Mouse (Mus musculus) thymus, postnatal 14 days (tissue): Measurements from ENCODE around the gene Gas2l1.
"Not testable (repeated sequence)": the region's sequence is repeated elsewhere in the genome, so short reads cannot be mapped to it uniquely, and the experiment has no call there.

Source experiments
- DNase-seq: peaks from one replicate; pipeline ENCODE4 v3.0.0; 2021

The Gas2l1 gene

GRCm38 (mm10) chr11:5065056-5065821, at the start of gene Gas2l1:
Gene Gas2l1, minus strand, starts transcription at chr11:5065327.
- DNase-seq, result peak; percentile 59

DNA sequence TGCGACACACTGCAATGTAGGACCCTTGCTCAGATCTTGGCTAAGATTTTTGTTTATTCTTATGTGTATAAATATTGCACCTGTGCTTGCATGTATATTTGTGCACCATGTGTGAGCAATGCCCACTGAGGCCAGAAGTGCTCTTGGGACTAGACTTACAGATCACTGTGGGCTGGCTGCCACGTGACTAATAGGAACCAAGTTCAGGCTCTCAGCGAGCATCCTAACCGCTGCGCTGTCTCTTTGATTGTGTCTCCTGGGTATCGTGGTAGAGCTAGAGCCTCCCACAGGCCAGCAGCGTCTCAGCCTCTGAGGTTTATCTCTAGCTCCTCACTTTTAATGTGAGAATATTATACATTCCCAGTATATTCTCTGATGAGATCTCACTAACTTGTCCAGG, 48.5 kb upstream of the Gas2l1 start:
- DNase-seq, result no peak

DNA sequence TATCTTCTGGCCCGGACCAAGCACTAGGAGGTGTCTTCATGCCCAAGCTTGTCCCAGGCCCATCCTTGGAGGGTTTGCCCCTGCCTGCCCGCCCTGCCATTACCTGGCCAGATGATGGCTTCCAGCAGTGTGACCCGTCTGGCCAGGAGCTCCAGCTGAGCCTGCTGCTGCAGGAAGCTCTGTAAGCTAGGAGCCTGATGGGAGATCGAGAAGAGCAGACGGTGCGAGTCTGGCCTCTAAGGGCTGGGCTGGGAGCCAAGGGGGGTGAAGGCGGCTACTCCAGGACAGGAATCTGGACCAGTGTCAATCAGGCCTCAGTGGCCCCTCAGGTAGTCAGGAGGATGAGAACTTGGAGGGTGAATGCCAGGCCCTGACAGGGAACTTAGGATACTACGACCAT, 44.3 kb upstream of the Gas2l1 start:
- DNase-seq, result no peak

DNA sequence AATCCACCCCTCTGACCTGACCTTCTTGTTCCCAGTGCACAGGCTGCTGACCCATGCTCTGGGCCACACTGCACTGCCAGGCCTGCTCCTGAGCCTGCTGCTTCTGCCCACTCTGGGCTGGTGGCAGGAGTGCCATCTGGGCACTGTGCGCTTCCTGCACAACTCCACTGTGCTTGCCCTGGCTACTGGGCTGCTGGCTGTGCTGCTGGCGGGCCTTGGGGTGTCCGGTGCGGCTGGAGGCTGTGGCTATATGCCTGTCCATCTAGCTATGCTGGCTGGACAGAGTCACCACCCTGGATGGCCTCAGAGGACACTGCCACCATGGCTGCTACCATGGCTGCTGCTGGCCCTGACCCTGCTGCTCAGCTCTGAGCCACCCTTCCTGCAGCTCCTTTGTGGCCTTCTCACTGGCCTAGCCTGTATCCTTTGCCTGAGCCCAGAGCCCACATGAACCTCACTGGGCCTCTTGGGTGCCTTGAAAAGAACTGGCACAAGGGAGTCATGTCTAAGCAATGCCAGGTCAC, 38.9 kb upstream of the Gas2l1 start:
- no peak for DNase-seq

DNA sequence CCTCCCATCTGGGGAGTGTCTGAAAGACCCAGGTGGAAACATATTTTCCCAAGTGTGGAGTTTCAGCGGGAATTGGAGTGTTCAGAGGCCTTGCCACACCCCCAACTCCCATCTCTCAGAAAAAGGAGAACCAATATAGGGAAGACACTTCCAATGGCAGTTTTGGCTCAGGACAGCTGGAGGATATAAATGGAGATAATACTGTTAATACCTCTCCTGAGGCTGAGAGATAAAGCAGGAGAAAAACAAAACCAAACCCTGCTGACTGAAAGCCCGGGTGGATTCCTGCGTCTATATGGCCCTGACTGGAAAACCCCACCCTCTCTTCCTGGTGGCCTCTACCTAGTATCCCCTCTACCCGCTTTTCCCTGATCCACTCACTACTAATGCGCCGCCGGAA, 37.3 kb upstream of the Gas2l1 start:
- DNase-seq, result no peak

GRCm38 (mm10) chr11:5101641-5102040, 36.5 kb upstream of the Gas2l1 start:
- DNase-seq, result no peak

- no peak for DNase-seq
Observed at GRCm38 (mm10) chr11:5100801-5101200, 35.7 kb upstream of the Gas2l1 start.

DNA sequence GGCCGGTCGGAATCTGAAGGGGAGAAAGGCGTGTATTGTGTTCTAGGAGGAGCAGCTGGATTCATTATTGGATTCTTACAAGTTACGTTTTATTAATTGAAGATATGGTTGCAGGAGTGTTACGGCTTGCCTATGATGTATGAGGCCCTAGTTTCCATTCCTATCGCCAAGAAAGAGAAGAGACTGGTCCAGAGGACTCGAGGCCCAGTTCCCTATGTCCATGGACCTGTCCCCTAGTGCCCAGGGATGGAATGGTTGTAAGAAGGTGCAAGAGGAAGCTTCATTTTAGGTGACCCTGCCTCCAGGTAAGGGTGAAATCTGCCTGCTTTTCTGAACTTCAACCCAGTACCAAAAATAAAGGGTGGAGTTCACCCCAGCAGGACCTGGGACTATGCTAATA, 35.2 kb upstream of the Gas2l1 start:
- no peak for DNase-seq

- peak; percentile 80 for DNase-seq
Observed at GRCm38 (mm10) chr11:5099576-5100183, 34.6 kb upstream of the Gas2l1 start.

GRCm38 (mm10) chr11:5098736-5099542, 33.8 kb upstream of the Gas2l1 start, which contains the start of the genes Rhbdd3 and Ewsr1:
Gene Rhbdd3, plus strand, starts transcription at chr11:5098926.
Gene Ewsr1, minus strand, starts transcription at chr11:5099266.
- peak; percentile 98 for DNase-seq

DNA sequence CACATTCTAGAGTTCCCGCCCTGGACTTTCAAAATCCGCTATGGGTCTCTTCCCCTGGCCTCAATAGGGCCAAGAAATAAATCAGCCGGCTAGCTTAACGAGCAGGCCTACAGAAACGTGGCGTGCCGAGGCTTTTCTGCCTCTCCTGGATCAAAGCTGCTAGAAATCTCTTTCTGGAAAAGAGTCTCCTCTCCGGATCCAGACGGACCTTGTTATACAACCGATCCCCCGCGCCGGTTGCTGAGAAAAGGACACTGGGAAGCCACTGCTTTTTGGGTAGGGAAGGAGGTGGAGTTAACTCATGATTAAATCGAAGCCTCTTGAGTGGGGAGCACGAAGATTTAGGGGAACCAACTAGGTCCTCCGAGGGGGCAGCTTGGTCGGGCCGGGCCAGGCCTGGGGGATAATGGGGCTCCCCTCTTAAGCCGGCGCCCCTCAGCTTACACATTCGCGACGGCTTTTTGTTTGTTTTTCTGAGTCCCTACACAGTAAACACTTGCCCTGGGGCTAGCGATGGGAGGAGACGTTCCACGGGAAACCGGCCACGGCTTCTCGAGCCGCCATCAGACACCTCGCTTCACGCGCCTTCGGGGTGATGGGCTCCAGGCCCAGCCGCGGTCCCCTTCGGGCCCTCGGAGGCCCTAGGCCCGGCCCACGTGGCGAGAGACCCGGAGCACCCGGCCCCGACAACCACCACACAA, 33.1 kb upstream of the Gas2l1 start:
- DNase-seq, result peak; percentile 38

DNA sequence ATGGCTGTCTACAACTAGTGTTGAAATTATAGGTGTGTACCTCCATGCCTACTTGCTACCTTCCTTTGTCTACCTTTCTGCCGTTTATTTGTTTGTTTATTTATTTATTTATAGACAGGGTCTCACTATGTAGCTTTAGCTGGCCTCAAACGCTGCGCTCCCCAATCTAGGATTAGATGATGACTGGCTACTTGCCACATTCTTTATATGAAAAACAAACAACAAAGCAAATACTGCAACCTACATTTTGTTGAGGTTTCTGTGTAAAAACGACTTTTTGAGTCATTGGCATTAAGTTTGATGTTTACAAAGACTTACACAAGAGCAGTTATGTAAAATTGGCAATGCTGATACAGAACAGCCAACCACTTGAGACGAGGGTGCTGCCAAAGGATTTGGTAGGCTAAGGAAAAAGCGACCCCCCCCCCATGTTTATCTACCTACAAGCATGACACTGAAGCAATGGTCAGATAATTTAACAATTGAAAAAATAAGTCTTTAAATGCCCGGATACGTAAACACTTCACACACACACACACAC, 31.4 kb upstream of the Gas2l1 start:
- DNase-seq, result no peak

DNA sequence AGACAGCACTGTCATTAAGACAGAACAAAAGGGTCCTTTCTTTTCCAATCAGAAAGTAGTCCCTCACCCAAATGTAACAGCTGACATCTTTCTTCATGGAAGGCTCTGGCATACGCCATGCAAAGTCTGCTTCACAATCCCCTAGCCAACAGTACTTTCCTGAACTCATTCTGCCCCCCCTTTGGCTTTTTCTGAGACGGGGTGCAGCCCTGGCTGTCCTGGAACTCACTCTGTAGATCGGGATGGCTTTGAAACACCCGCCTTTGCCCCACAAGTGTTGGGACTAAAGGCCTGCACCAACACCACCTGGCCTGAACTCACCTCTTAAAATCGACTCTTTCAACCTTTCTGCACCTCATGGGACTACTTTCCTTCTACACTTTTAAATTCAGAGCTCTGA, 30.8 kb upstream of the Gas2l1 start:
- no peak for DNase-seq

DNA sequence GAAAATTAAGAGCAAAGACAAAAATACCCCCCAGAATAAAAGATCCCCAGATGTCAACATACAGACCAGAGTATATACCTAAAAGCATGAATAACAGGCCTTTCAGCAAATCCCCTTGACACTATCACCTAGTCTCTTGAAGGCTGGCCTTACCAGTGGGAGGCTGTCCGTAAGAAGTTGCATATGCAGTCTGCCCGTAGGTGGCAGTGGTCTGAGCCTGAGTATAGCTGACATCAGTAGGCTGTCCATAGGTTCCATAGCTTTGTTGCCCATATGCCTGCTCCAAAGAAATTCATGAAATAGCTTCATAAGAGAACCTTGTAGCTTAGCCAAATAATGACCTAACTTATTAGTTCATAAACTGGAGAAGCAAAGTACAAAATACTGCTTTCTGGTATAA, 26.6 kb upstream of the Gas2l1 start:
- no peak for DNase-seq

GRCm38 (mm10) chr11:5089147-5089546, 24.0 kb upstream of the Gas2l1 start:
- no peak for DNase-seq

- DNase-seq, result not testable (repeated sequence)
Observed at GRCm38 (mm10) chr11:5076843-5077242, 11.7 kb upstream of the Gas2l1 start.

DNA sequence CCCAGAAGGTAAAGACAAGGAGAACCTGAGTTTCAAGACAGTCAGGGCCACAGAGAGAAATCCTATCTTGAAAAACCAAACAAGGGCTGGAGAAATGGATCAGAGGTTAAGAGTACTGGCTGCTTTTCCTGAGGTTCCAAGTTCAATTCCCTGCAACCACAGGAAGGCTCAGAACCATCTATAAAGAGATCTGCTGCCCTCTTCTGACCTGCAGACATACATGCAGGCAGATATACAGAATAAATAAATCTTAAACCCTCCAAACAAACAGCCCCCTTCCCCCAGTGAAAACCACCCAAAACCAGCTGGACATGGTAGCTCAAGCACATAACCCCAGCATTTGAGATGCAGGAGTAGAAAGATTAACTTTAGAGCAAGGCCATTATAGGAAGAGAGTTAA, 10.6 kb upstream of the Gas2l1 start:
- DNase-seq, result no peak

DNA sequence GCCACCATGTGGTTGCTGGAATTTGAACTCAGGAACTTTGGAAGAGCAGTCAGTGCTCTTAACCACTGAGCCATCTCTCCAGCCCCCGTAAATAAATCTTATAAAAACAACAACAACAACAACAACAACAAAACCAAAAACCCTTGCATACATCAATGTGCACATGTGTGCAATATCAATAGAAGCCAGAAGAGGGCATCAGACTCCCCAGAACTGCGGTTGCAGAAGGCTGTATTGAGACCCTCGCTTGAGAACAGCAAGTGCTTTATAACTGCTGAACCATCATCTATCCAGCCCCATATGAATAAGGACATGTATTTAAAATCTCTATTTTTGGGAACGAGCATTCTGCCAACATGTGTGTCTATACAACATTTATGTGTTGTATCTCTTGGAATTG, 9.8 kb upstream of the Gas2l1 start:
- DNase-seq, result peak; percentile 55

DNA sequence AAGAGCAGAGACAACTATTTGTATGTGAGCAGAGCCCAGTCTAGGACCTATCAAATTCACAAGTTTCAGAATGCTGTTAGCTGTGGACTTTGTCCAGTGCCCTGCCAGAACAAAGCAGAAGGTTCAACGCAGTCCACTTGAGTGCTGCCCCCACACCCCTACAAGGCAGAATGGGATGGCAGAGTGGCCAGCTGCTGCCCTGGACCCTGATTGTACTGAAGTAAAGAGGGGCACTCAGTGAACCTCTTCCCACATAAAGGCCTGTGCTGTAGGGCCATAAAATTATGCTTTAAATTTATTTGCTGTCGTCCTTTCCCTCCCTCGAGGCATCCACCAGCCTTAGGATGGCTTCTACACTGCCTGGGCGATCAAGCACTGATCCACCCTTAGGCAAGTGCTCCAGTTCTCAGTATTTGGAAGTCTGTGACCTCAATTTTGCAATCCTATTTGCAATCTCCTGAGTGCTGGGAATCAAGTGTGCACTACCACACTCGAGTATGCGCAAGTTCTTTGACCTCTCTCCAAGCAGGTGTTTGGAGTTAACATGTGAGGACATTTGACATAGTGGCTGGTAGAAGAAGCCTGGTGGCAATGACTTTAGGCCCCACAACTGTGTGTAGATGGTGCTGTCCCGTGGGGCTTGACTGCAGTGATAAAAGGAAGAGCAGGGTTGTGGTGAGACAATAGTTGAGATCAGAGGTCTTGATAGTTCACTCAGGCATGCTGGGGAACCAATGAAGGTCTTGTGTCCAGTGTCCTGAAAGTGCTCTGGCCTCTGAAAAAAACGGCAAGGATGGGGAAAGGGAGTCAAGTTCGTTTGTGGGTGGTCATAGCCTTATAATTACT, 3.2 kb upstream of the Gas2l1 start:
- DNase-seq, result no peak

DNA sequence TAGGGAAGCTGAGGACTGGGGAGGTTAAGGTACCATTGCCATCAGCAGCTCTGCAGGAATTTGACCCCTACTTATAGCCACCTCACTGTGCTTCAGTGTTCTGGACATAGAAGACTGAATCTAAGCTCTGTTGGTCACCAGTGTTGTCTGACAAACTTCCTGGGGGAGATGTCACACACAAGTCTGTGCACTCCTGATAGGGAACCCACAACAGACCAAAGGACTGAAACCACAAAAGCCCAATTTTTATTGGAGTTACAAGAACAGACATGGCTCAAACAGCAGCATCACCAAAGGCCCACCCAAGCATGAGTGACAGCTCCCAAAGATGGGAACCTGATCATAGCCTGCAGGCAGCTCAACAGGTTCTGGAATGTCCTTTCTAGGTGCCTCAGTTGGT, 1.9 kb upstream of the Gas2l1 start:
- DNase-seq, result no peak

DNA sequence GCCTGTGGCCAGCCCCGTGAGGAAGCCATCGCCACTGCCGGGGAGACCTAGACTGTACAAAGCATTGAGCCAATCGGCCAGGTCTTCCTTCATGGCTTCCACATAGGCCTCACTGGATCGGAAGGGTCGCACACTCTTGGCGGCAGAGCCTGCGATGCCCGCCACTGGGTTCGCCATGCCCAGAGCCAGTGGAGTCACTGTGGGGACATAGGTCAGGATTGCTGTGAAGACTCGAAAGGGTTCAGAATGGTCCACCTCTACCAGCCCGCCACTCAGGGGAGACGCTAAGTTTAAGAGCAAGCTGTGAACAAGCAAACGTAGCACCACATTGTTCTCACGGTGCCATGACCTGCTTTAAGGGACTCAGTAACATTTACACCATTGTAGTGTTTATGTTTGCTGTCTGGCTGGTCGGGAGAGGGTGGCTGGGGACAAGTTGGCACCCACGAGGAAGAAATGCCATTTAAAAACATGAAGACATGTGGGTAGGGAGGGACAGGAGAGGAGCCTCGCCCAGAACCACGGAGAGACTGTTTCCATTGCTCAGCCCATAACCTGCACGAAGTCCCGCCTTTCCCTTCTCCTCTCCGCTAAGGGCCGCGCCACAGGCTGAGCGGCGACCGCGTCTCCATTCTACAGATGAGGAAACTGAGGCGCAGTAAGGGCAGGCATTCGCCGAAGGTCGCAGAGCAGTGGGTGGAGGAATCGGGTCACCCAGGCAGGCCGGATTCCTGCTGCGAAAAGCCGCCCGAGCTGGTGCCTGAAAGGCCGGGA, 658 bp downstream of the Gas2l1 start:
- DNase-seq, result no peak
